Mouse (Mus musculus) Patski (cell line): ENCODE data around the gene Hopx. TPM values are rescaled to one million over a fixed set of nuclear protein-coding genes. Genes with fewer than 3 reads are reported as not detected.

ENCODE experiments used
- ATAC-seq: fragments of 100-300 bp; one replicate; pipeline ENCODE4 v1.8.0; 2021
- CTCF ChIA-PET: fragments of 350-600 bp; sonication (Branson Sonifier 250); formaldehyde crosslinking; loops from one replicate; lab custom pipeline; 2022; ENCODE audit warnings: inconsistent platforms; lab: Charles Lee
- POLR2A ChIA-PET: fragments of 350-600 bp; sonication (Branson Sonifier 250); formaldehyde crosslinking; loops from one replicate; lab custom pipeline; 2022; ENCODE audit warnings: antibody characterized with exemption, inconsistent platforms; lab: Charles Lee
- DNase-seq: peaks from one replicate; pipeline ENCODE4 v3.0.0-alpha.2; 2011; ENCODE audit warnings: low read depth, low spot score
- H3K27me3 ChIP-seq: fragments of 371-371 bp; one replicate; pipeline ENCODE4 v1.5.1; 2021
- CTCF ChIP-seq: fragments of 100-300 bp; IDR thresholded peaks from one replicate; pipeline ENCODE4 v1.5.1; 2021
- in situ Hi-C: fragments of 300-500 bp; cut with MboI; formaldehyde crosslinking; loops from 3 replicates; pipeline ENCODE4 v1.11.1; 2018; ENCODE audit warnings: low pct_unique_long_range_greater_than_20kb, mixed read lengths
- polyA plus RNA-seq: library from polyadenylated mRNA; unstranded; gene quantifications from one replicate; pipeline ENCODE4 v1.2.3, GENCODE M21; 2021

The Hopx gene
- polyA plus RNA-seq, 1 experiment from 2014 or later, result not detected

- H3K27me3 ChIP-seq, result peaks cover 21% of the 10 kb centered on the region
- ATAC-seq (no peak), DNase-seq (no peak)
- ChIA-PET POLR2A (no interaction called here), CTCF (interaction anchor here (1.1 kb wide), 1 partner anchor 9 kb away, joined by 3 read pairs; no protein-coding TSS in a partner anchor)
- in situ Hi-C loops, result no loop called here
- TF ChIP-seq CTCF, result no peak
These were observed 31.7 kb upstream of the Hopx start for GRCm38 (mm10) chr5:77146459-77147170.

GRCm38 (mm10) chr5:77144647-77145046 lies 29.7 kb upstream of the Hopx start:
- no peak for TF ChIP-seq CTCF
- ChIA-PET CTCF (interaction anchor here (1.0 kb wide), 1 partner anchor 11 kb away, joined by 3 read pairs; no protein-coding TSS in a partner anchor), POLR2A (no interaction called here)
- ATAC-seq (no peak), DNase-seq (no peak)
- H3K27me3 ChIP-seq, result peaks cover 14% of the 10 kb centered on the region
- in situ Hi-C loops, result no loop called here

GRCm38 (mm10) chr5:77143076-77143475 lies 28.2 kb upstream of the Hopx start:
- DNase-seq (no peak), ATAC-seq (no peak)
- in situ Hi-C loops, result no loop called here
- POLR2A ChIA-PET, result no interaction called here
- CTCF ChIA-PET, result interaction anchor here (0.8 to 1.0 kb wide), 2 partner anchors 9 to 80 kb away, joined by 4 read pairs; no protein-coding TSS in a partner anchor
- TF ChIP-seq CTCF, result no peak
- peaks cover 8% of the 10 kb centered on the region for H3K27me3 ChIP-seq

- DNase-seq, result no peak
- TF ChIP-seq CTCF, result no peak
- CTCF ChIA-PET, result interaction anchor here (1.7 kb wide), 1 partner anchor 14 kb away, joined by 5 read pairs; no protein-coding TSS in a partner anchor
- POLR2A ChIA-PET, result no interaction called here
- in situ Hi-C loops, result no loop called here
- no peak for ATAC-seq
- H3K27me3 ChIP-seq, result peaks cover 4% of the 10 kb centered on the region
These were observed 26.4 kb upstream of the Hopx start for GRCm38 (mm10) chr5:77141336-77141735.

GRCm38 (mm10) chr5:77140861-77141260 lies 25.9 kb upstream of the Hopx start:
- DNase-seq (no peak), ATAC-seq (no peak)
- POLR2A ChIA-PET, result no interaction called here
- TF ChIP-seq CTCF, result no peak
- CTCF ChIA-PET, result no interaction called here
- H3K27me3 ChIP-seq, result peaks cover 4% of the 10 kb centered on the region
- in situ Hi-C loops, result no loop called here

GRCm38 (mm10) chr5:77140108-77140507 lies 25.2 kb upstream of the Hopx start:
- ATAC-seq, result no peak
- in situ Hi-C loops, result no loop called here
- TF ChIP-seq CTCF, result no peak
- ChIA-PET CTCF (no interaction called here), POLR2A (no interaction called here)
- peaks cover 4% of the 10 kb centered on the region for H3K27me3 ChIP-seq
- DNase-seq, result no peak

- TF ChIP-seq CTCF, result no peak
- no peak for ATAC-seq
- POLR2A ChIA-PET, result no interaction called here
- in situ Hi-C loops, result no loop called here
- H3K27me3 ChIP-seq, result no peaks in the 10 kb centered on the region
- no peak for DNase-seq
- CTCF ChIA-PET, result interaction anchor here (1.0 to 1.4 kb wide), 2 partner anchors 9 to 35 kb away, joined by 3 read pairs; no protein-coding TSS in a partner anchor
These were observed 22.9 kb upstream of the Hopx start for GRCm38 (mm10) chr5:77137701-77138265.

- CTCF ChIA-PET, result interaction anchor here (1.4 kb wide), 1 partner anchor 34 kb away, joined by 3 read pairs; no protein-coding TSS in a partner anchor
- DNase-seq (no peak), ATAC-seq (no peak)
- in situ Hi-C loops, result no loop called here
- no peak for TF ChIP-seq CTCF
- no peaks in the 10 kb centered on the region for H3K27me3 ChIP-seq
- POLR2A ChIA-PET, result no interaction called here
These were observed 21.8 kb upstream of the Hopx start for GRCm38 (mm10) chr5:77136684-77137224.

GRCm38 (mm10) chr5:77134961-77135360 lies 20.0 kb upstream of the Hopx start:
- CTCF ChIA-PET, result interaction anchor here (1.8 kb wide), 1 partner anchor 8 kb away, joined by 4 read pairs; no protein-coding TSS in a partner anchor
- no peaks in the 10 kb centered on the region for H3K27me3 ChIP-seq
- POLR2A ChIA-PET, result no interaction called here
- ATAC-seq, result no peak
- DNase-seq, result no peak
- in situ Hi-C loops, result no loop called here
- TF ChIP-seq CTCF, result no peak

GRCm38 (mm10) chr5:77134465-77134864 lies 19.5 kb upstream of the Hopx start:
- ATAC-seq, result no peak

More at GRCm38 (mm10) chr5:77134465-77134864, 19.5 kb upstream of the Hopx start:
- in situ Hi-C loops, result no loop called here
- TF ChIP-seq CTCF, result no peak
- CTCF ChIA-PET, result interaction anchor here (1.0 to 1.8 kb wide), 2 partner anchors 9 to 10 kb away, joined by 3 to 4 read pairs; no protein-coding TSS in a partner anchor
- no peak for DNase-seq
- H3K27me3 ChIP-seq, result no peaks in the 10 kb centered on the region
- POLR2A ChIA-PET, result no interaction called here
